ENCODE assay signal across 10 mouse cellular contexts in genomic region chr8:93095376-93095775, GRCm38 (mm10). TPM values are rescaled to one million over a fixed set of nuclear protein-coding genes. Genes with fewer than 3 reads are reported as not detected.
DNase-seq lines count a peak whose midpoint lies in the region; ATAC-seq lines count a peak whose summit lies in the region.
"Had no signal": no experiment of that assay in that cellular context is flagged by ENCODE, and none has a peak within 500 bp of the region (broad histone marks: within the 10 kb centered on the region; RNA-seq: fewer than 3 reads in every experiment).

No protein-coding gene starts in this region.

- peak; percentile 73 for DNase-seq in forebrain, embryonic 14.5 days (ENCODE audit: low spot score)
- peak; percentile 20 for DNase-seq in urinary bladder, postnatal 14 days (ENCODE audit: low spot score)
- no peak for DNase-seq in urinary bladder, postnatal 4 days (ENCODE audit: low spot score in 2 of 2)
- DNase-seq in layer of hippocampus, adult 9-11 months, result peak; percentile 33
- peak; percentile 13 for DNase-seq in retina, adult 2 months (ENCODE audit: low read depth, low spot score)
- no peak for DNase-seq in testis, postnatal 10 days (ENCODE audit: low spot score)

- H3K4me3 ChIP-seq in forebrain, embryonic 14.5 days (ENCODE audit: low read depth, low read length), result no peak overlapping the region
- no peak overlapping the region for H3K4me3 ChIP-seq in forebrain, embryonic 13.5 days

- H3K36me3 ChIP-seq in forebrain, embryonic 14.5 days (ENCODE audit: control insufficient read depth, insufficient read depth, low read length), result no peaks in the 10 kb centered on the region
- H3K36me3 ChIP-seq in forebrain, embryonic 13.5 days (ENCODE audit: poor library complexity, severe bottlenecking), result no peaks in the 10 kb centered on the region
- H3K36me3 ChIP-seq: G1E had no signal

- no peaks in the 10 kb centered on the region for H3K4me1 ChIP-seq in forebrain, embryonic 14.5 days (ENCODE audit: control insufficient read depth, insufficient read depth, low read length)
- H3K4me1 ChIP-seq in forebrain, embryonic 13.5 days, result no peaks in the 10 kb centered on the region

- no peak for ATAC-seq in forebrain, embryonic 14.5 days
- ATAC-seq in forebrain, embryonic 13.5 days, result no peak
- ATAC-seq in granulocyte monocyte progenitor cell, adult 5-6 weeks (replicated peaks; ENCODE audit: poor library complexity, severe bottlenecking), result peak; percentile 70

- H3K27ac ChIP-seq in forebrain, embryonic 14.5 days (ENCODE audit: low read depth, low read length), result no peak overlapping the region
- no peak overlapping the region for H3K27ac ChIP-seq in forebrain, embryonic 13.5 days
- H3K27ac ChIP-seq: macrophage had no signal

- no peaks in the 10 kb centered on the region for H3K9me3 ChIP-seq in forebrain, embryonic 14.5 days (replicated peaks; ENCODE audit: control insufficient read depth, low read length)
- no peaks in the 10 kb centered on the region for H3K9me3 ChIP-seq in forebrain, embryonic 13.5 days (replicated peaks)
- H3K9me3 ChIP-seq: G1E had no signal

- H3K4me2 ChIP-seq in forebrain, embryonic 14.5 days (ENCODE audit: low read length), result no peak overlapping the region
- H3K4me2 ChIP-seq in forebrain, embryonic 13.5 days, result no peak overlapping the region

- H3K9ac ChIP-seq in forebrain, embryonic 14.5 days (ENCODE audit: low read length), result no peak overlapping the region
- no peak overlapping the region for H3K9ac ChIP-seq in forebrain, embryonic 13.5 days

- no peaks in the 10 kb centered on the region for H3K27me3 ChIP-seq in forebrain, embryonic 14.5 days (replicated peaks; ENCODE audit: control insufficient read depth, insufficient read depth, low read length)
- no peaks in the 10 kb centered on the region for H3K27me3 ChIP-seq in forebrain, embryonic 13.5 days

RNA-seq across cellular contexts. Expression of gene Ces1b, which starts 15.6 kb away (rescaled TPM):
- polyA plus RNA-seq in forebrain, embryonic 14.5 days (2014; fragmentation: Nextera tagmentation; extraction: Ambion mirVana), result not detected in 2 replicates
- not detected in 2 replicates for polyA plus RNA-seq in forebrain, embryonic 13.5 days (2015; fragmentation: Nextera tagmentation; extraction: Ambion mirVana)
- not detected in 2 replicates for total RNA-seq in granulocyte monocyte progenitor cell, adult 5-6 weeks (2014; fragmentation: Nextera tagmentation)
- total RNA-seq in granulocyte monocyte progenitor cell, adult 5-6 weeks (2017), result not detected in 2 replicates
- polyA plus RNA-seq: G1E, macrophage had no signal

RNA-seq across cellular contexts. Expression of gene Ces1c, which starts 35.7 kb away (rescaled TPM):
- not detected in 2 replicates for polyA plus RNA-seq in forebrain, embryonic 14.5 days (2014; fragmentation: Nextera tagmentation; extraction: Ambion mirVana)
- not detected in 2 replicates for polyA plus RNA-seq in forebrain, embryonic 13.5 days (2015; fragmentation: Nextera tagmentation; extraction: Ambion mirVana)
- total RNA-seq in granulocyte monocyte progenitor cell, adult 5-6 weeks (2014; fragmentation: Nextera tagmentation), result not detected in 2 replicates
- total RNA-seq in granulocyte monocyte progenitor cell, adult 5-6 weeks (2017), result not detected in 2 replicates
- total RNA-seq: G1E had no signal
- polyA plus RNA-seq: G1E, macrophage had no signal

RNA-seq across cellular contexts. Expression of gene Ces1a, which starts 47.4 kb away (rescaled TPM):
- polyA plus RNA-seq in forebrain, embryonic 14.5 days (2014; fragmentation: Nextera tagmentation; extraction: Ambion mirVana), result not detected in 2 replicates
- not detected in 2 replicates for polyA plus RNA-seq in forebrain, embryonic 13.5 days (2015; fragmentation: Nextera tagmentation; extraction: Ambion mirVana)
- not detected in 2 replicates for total RNA-seq in granulocyte monocyte progenitor cell, adult 5-6 weeks (2014; fragmentation: Nextera tagmentation)
- total RNA-seq in granulocyte monocyte progenitor cell, adult 5-6 weeks (2017), result not detected in 2 replicates
- polyA plus RNA-seq: G1E, macrophage had no signal

Comparison
In these comparisons a context has a peak if more than half of its experiments do, and no peak if none do; other contexts are left out.
1. DNase-seq: peak in forebrain, embryonic 14.5 days (single experiment), urinary bladder, postnatal 14 days (single experiment), layer of hippocampus, adult 9-11 months (single experiment) and retina, adult 2 months (single experiment); none in urinary bladder, postnatal 4 days (0 of 2) and testis, postnatal 10 days (single experiment).